Mouse (Mus musculus) ES-E14 (cell line): ENCODE data around the gene Cxcr5. TPM values are rescaled to one million over a fixed set of nuclear protein-coding genes. Genes with fewer than 3 reads are reported as not detected.

Experiments used
- DNase-seq: peaks from one replicate; pipeline ENCODE4 v3.0.0-alpha.2; 2013; ENCODE audit warnings: low read depth, low spot score
- H3K27ac ChIP-seq: 2 replicates; pipeline ENCODE4 v1.5.1; 2012; ENCODE audit warnings: low read depth, mild to moderate bottlenecking, low read length, moderate library complexity, mixed read lengths; ENCODE audit not compliant: poor library complexity, insufficient read depth, severe bottlenecking
- H3K36me3 ChIP-seq: 2 replicates; pipeline ENCODE4 v1.6.1; 2012; ENCODE audit warnings: mild to moderate bottlenecking, low read length, moderate library complexity, mixed read lengths; ENCODE audit not compliant: control insufficient read depth, poor library complexity, insufficient read depth, severe bottlenecking
- H3K4me1 ChIP-seq, 2 experiments: fragments of 150-350 bp in 1 of 2; sonication (generic) in 1 of 2; 2 replicates each; pipeline ENCODE4 v1.6.1; 2012; ENCODE audit warnings: low read length in 2 of 2, mild to moderate bottlenecking in 1 of 2, mixed read lengths in 1 of 2; ENCODE audit not compliant: control insufficient read depth in 2 of 2, insufficient read depth in 2 of 2, poor library complexity in 1 of 2
- H3K4me3 ChIP-seq, 2 experiments: fragments of 150-350 bp in 1 of 2; sonication (generic) in 1 of 2; 2 replicates each; pipeline ENCODE4 v1.5.1; 2012; ENCODE audit warnings: low read length in 2 of 2, low read depth in 1 of 2, mild to moderate bottlenecking in 1 of 2, mixed read lengths in 1 of 2; ENCODE audit not compliant: insufficient read depth in 1 of 2, poor library complexity in 1 of 2, severe bottlenecking in 1 of 2
- H3K9ac ChIP-seq: 2 replicates; pipeline ENCODE4 v1.6.1; 2012; ENCODE audit warnings: low read depth, mild to moderate bottlenecking, low read length, mixed read lengths; ENCODE audit not compliant: poor library complexity, insufficient read depth, severe bottlenecking
- H3K9me3 ChIP-seq: fragments of 150-350 bp; sonication (generic); 2 replicates; pipeline ENCODE4 v1.6.1; 2012; ENCODE audit warnings: low read depth, mild to moderate bottlenecking, low read length; ENCODE audit not compliant: control insufficient read depth, insufficient read depth
- CHD2 ChIP-seq: IDR thresholded peaks from 2 replicates; pipeline ENCODE4 v1.6.1; 2014; ENCODE audit warnings: mild to moderate bottlenecking, low read depth, low read length, inconsistent platforms
- HCFC1 ChIP-seq: IDR thresholded peaks from 2 replicates; pipeline ENCODE4 v1.6.1; 2012; ENCODE audit warnings: low read length, inconsistent platforms, borderline replicate concordance; ENCODE audit not compliant: insufficient read depth
- MAFK ChIP-seq: IDR thresholded peaks from 2 replicates; pipeline ENCODE4 v1.6.1; 2014; ENCODE audit warnings: mild to moderate bottlenecking, low read depth, low read length, inconsistent platforms; ENCODE audit not compliant: insufficient read depth
- ZC3H11A ChIP-seq: IDR thresholded peaks from 2 replicates; pipeline ENCODE4 v1.6.1; 2012; ENCODE audit warnings: low read depth, mild to moderate bottlenecking, inconsistent platforms, low read length, borderline replicate concordance
- ZNF384 ChIP-seq: IDR thresholded peaks from 2 replicates; pipeline ENCODE4 v1.6.1; 2012; ENCODE audit warnings: low read depth, low read length, inconsistent platforms
- in situ Hi-C, 2 experiments: fragments of 600-800 bp; cut with MboI; formaldehyde crosslinking; loops; one replicate each; pipeline ENCODE4 v1.15.1; 2025; ENCODE audit warnings: low sequenced_read_pairs in 2 of 2, inconsistent platforms in 1 of 2; ENCODE audit not compliant: unreplicated experiment in 2 of 2
- total RNA-seq: library from RNA; depleted of rRNA; stranded (reverse); fragments of 300-350 nt; gene quantifications from 2 replicates; pipeline ENCODE4 v1.2.3, GENCODE M21; 2012

The Cxcr5 gene
- total RNA-seq, 1 experiment: 0.31 TPM

DNA sequence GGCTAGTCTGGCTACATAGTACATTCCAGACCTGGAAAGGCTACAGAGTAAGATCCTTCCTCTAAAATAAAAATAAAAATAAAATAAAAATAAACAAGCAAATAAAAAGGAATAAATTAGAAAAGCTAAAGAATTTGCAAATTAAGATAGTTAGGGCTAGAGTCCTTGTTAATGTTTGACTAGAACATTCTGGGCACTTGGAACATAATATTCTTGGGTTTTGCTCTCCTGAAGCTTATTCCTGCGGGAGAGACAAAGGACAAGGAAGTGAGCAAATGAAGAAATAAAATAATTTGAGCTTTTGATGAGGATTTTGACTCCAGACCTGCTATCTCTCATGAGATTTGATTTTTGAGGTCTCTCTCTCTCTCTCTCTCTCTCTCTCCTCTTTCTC lies 33.9 kb upstream of the Cxcr5 start:
- Histone ChIP-seq H3K4me3 (peak overlapping the region in 1 of 2 experiments; percentile 23; a peak in 1 of 4 replicates), H3K9ac (no peak overlapping the region), H3K9me3 (no peaks in the 10 kb centered on the region), H3K4me1 (peaks cover 25 to 30% of the 10 kb centered on the region in 2 experiments), H3K27ac (peak overlapping the region; percentile 74; the same call in 1 of the 2 replicates), H3K36me3 (no peaks in the 10 kb centered on the region)
- no peak for TF ChIP-seq HCFC1
- TF ChIP-seq ZNF384: no peak
- TF ChIP-seq ZC3H11A: no peak
- no peak for TF ChIP-seq MAFK
- TF ChIP-seq CHD2: no peak
- DNase-seq: no peak
- in situ Hi-C loops: no loop called here

GRCm38 (mm10) chr9:44594901-44595536 lies 33.3 kb upstream of the Cxcr5 start:
- in situ Hi-C loops: no loop called here
- TF ChIP-seq ZNF384 (no peak), CHD2 (no peak), HCFC1 (no peak), MAFK (no peak), ZC3H11A (no peak)
- DNase-seq: no peak
- Histone ChIP-seq H3K4me3 (peak overlapping the region; percentile 0 to 48; a peak in 3 of 4 replicates), H3K36me3 (no peaks in the 10 kb centered on the region), H3K27ac (peak overlapping the region; percentile 97), H3K9ac (no peak overlapping the region), H3K4me1 (peaks cover 25 to 30% of the 10 kb centered on the region in 2 experiments), H3K9me3 (no peaks in the 10 kb centered on the region)

GRCm38 (mm10) chr9:44593886-44594285 lies 32.2 kb upstream of the Cxcr5 start:
- peaks cover 22 to 24% of the 10 kb centered on the region in 2 experiments for H3K4me1 ChIP-seq
- no peaks in the 10 kb centered on the region for H3K36me3 ChIP-seq
- in situ Hi-C loops: no loop called here
- H3K9ac ChIP-seq: no peak overlapping the region
- H3K4me3 ChIP-seq: no peak overlapping the region
- H3K27ac ChIP-seq: no peak overlapping the region; the same call in 1 of the 2 replicates
- DNase-seq: no peak
- TF ChIP-seq HCFC1 (no peak), MAFK (no peak), ZC3H11A (no peak), CHD2 (no peak)
- H3K9me3 ChIP-seq: no peaks in the 10 kb centered on the region

GRCm38 (mm10) chr9:44593221-44593620 lies 31.5 kb upstream of the Cxcr5 start:
- no peak for DNase-seq
- Histone ChIP-seq H3K9ac (no peak overlapping the region), H3K9me3 (no peaks in the 10 kb centered on the region), H3K36me3 (no peaks in the 10 kb centered on the region), H3K4me1 (peaks cover 18 to 23% of the 10 kb centered on the region in 2 experiments), H3K27ac (peak overlapping the region; percentile 77; the same call in 1 of the 2 replicates), H3K4me3 (no peak overlapping the region)
- no peak for TF ChIP-seq HCFC1
- no peak for TF ChIP-seq CHD2
- TF ChIP-seq ZC3H11A: no peak
- TF ChIP-seq ZNF384: no peak
- no peak for TF ChIP-seq MAFK
- in situ Hi-C loops: no loop called here
